Mouse (Mus musculus) heart, adult 2 months (tissue): ENCODE measurements at regions not wholly inside any gene's neighbourhood (a gene's known extent, or its start where the extent isn't known, plus 50 kb on each side); places are given as distances from the start of the nearest gene placed in this dataset.

Experiments
- CTCF ChIP-seq: fragments of 200-600 bp; IDR thresholded peaks from 2 replicates; pipeline ENCODE4 v1.8.1; 2022; ENCODE audit warnings: antibody characterized with exemption, mild to moderate bottlenecking, moderate library complexity
- EP300 ChIP-seq: fragments of 200-500 bp; IDR thresholded peaks from 2 replicates; pipeline ENCODE4 v1.6.1; 2011; ENCODE audit warnings: low read depth, low read length, control low read depth; ENCODE audit not compliant: insufficient read depth
- POLR2A ChIP-seq: fragments of 200-500 bp; IDR thresholded peaks from 2 replicates; pipeline ENCODE4 v1.6.1; 2011; ENCODE audit warnings: mild to moderate bottlenecking, low read depth, low read length, control low read depth; ENCODE audit not compliant: insufficient read depth

DNA sequence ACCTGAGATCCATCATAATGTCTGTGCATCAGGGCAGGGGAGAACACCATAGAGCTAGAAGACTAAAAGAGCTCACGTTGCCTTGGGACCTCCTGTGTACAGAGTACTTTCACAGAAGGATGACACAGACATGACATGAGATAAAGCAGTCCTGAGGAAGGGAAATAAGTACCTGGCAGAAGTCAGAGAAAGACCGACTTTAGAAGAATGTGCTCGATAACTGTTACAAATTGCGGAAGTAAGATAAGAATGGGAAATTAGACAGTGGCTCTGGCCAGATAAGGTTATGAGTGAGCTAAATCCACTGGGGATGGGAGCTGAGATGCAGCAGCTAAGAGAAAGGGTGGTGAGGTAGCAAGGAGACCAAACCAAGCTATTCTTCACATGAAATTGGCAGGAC is 249.9 kb upstream of the Veph1 start:
- TF ChIP-seq CTCF: no peak
- no peak for TF ChIP-seq EP300
- no peak for TF ChIP-seq POLR2A
